Mouse (Mus musculus) adrenal gland, adult 18-20 months (tissue): ENCODE results near the gene Ctsw. TPM values are rescaled to one million over a fixed set of nuclear protein-coding genes. Genes with fewer than 3 reads are reported as not detected.
A peak's percentile ranks its signal among the peaks of the same experiment; 100 is the strongest.

ENCODE experiments used
- DNase-seq, 2 experiments: peaks; one replicate each; pipeline ENCODE4 v3.0.0; 2021 to 2022; ENCODE audit warnings: low spot score in 2 of 2
- total RNA-seq, 2 experiments: library from RNA; stranded (reverse); gene quantifications; 1 replicate in 1 of 2; 2 replicates in 1 of 2; pipeline ENCODE4 v1.2.3; 2021

Ctsw gene
- total RNA-seq, 2 experiments from 2014 or later, result 1.0 to 2.1 TPM

DNA sequence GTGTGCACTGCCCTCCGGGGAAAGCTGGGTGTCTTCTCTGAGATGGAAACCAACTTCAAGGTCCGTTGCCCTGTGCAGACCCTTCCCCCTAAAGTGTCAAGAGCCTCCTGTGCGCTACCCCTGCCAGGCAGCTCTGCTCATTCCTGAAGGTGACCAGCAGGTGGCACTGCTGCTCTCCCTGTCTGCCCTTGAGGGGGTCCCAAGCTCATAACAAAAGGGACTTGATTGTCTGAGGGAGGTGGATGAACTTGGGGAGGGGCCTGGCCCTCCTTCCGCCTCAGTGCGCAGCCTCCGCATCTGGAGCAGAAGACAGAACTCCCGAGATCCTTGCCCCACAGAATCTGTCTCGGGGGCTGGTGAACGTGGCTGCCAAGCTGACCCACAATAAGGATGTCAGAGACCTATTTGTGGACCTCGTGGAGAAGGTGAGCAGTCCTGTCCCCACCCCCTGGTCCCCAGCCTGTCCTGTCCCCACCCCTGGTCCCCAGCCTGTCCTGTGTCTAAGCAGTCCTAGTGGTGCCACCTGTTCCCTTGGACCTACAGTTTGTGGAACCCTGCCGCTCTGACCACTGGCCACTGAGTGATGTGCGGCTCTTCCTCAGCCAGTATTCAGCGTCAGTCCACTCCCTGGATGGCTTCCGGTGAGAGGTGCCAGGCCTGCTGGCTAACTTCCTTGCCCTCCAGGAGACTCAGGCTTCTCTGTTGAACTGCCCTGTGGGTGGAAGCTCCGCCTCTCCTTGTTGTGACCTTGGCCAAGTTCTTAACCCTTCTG is 4.3 kb downstream of the Ctsw start:
- peak; percentile 37 to 60 for DNase-seq

DNA sequence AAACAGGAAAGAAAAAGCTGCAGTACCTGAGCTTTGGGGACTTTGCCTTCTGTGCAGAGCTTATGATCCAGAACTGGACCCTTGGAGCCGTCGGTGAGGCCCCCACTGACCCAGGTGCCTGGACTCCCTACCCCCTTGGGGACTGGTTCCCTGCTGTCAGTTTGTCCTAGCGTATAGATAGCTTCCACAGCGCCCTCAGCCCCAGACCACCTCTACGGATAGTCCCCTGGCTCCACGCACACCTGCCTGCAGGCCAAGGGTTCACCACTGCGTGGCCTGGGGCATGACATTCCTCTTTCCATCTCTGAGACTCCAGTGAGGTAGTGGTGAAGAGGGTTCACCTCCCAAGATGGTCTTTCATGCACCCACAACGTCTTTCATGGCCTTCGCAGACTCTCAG is 5.1 kb downstream of the Ctsw start:
- DNase-seq, result no peak

DNA sequence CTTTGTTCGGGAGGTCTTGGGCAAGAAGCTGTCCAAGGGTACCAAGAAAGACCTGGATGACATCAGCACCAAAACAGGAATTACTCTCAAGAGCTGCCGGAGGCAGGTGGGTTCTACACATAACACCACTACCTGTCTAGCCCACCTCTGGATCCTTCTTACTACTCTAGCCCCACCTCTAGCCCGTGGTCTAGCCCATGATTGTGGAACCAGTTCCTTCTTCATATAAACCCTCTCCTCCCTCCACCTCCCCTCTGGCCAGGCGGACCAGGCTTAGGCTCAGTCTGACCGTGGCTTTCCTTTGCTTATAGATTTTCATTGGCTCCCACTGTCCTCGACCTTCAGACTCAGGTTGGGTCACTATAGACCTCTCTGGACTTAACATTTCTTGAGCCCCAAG is 6.9 kb downstream of the Ctsw start:
- no peak for DNase-seq

DNA sequence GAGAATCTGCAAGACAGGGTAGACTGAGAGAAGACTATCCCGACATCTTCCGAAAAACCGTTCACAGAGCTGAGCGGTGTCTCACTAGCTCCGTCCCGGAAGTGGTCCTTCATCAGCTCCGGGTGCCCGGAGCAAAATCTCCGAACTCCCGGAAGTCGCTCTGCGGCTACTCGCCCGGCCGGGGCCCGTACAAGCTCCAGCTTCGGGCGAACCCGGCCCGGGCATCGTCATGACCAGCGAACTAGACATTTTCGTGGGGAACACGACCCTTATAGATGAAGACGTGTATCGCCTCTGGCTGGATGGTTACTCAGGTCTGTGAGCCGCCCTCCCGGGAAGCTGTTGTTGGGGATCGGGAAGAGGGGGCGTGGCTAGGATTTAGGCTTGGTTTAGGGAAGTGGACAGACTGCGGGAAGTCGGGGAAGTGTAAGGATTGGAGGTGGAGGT is 7.8 kb downstream of the Ctsw start, which contains the start of gene Fibp:
Gene Fibp (plus strand): TSS at position 151 of the 447 bp plus-strand sequence.
- peak; percentile 82 to 84 for DNase-seq

DNA sequence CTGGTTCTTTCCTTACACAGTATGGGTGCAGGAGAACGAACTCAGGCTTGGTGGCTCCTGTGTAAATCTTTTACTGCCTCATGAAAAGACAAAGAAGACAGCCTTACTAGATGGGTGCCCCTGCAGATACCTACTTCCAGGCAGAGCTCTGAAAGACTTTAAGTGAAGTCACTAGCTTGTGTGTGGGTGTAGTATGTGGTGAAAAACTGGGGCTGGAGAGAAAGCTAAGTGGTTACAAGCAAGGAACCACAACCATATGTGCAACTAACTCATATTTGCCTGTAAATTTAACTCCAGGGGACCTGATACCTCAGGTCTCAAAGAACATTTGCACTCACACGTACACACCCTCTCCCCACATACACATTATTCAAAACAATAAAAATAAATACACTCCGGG is 8.4 kb downstream of the Ctsw start:
- DNase-seq, result no peak

DNA sequence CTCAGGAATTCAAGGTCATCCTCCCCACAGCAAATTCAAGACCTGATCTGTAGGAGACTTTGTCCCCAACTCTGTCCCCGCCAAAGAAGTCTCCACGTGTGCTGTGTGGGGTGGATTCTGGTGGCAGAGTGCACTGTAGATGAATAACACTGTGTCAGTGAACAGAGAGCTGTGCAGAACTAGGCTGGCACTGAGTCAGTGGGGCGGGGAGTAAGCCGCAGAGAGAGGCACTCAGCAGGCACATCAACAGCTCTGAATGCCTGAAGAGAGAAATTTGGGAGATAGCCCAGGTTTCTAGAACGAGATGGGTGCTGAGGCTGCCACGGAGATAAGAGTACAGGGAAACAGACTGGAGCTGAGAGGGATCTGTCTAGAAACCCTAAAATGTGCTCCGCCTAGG is 9.3 kb downstream of the Ctsw start:
- no peak for DNase-seq

DNA sequence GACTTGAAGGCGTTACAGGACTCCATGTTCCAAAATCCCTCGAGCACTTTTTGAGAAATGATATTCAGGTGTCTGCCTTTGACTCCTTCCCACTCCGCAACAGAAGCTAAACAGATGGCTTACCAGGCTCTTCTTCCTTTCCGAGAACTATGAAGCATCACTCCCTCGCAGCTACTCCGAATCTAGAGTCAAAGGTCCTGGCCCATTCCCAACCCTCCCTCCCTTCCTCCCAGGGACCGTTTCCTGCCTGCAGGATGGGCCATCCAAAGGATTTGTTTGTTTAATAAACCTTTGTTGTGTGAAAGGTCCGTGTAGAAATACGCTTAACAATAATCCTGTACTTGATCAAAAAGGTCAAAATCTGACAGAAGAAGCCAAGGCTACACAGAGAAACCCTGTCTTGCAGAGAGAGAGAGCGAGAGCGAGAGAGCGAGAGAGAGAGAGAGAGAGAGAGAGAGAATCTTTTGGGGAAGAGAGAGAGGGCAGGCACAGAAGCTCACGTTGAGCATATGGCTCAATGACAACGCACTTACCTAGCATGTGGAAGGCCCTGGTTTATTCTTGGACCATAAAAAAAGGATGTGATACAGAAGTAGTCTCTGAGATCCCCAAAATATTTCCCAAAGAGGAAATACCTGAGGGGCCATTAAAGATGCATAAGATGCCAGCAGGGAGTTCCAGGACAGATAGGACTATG is 10.4 kb downstream of the Ctsw start, which contains the start of gene Ccdc85b:
Gene Ccdc85b (minus strand): TSS at position 149 of the 697 bp plus-strand sequence.
- DNase-seq, result no peak

DNA sequence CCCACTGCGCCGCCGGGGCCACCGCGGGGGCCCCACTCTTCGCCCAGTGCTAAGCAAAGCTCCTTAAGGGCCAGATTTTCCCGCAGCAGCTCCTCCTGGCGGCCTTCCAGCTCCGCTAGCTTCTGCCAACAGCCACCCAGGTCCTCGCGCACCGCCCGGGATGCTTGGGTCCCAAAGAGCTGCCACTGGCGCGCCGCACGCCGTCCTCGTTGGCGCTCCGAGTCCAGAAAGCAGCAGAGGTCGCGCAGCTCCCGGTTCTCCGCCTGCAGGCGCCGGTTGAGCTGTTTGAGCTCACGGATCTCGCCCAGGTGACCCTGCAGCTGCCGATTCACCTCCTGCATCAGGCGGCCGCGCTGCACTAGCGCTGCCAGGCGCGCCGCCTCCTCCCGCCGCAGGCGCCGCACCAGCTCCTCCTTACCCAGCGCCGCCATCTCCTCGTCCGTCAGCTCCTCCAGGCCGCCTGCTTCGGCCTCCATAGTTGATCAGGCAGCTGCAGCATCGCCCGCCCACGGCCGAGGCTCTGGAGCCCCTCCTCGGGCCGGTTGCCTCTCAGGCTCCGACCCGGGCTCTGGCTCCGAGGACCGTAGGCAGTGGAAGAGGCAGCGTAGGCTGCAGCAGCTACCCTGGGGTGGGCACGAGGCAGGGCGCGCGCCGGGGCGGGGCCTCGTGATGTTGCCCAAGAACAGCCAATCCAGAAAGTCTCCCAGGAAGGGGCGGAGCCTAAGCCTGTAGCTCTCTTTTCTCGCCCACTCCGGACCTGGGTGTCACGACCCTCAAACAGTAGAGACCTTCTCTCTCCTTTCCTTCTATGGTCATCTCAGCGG is 11.2 kb downstream of the Ctsw start:
- peak; percentile 93 to 94 for DNase-seq

DNA sequence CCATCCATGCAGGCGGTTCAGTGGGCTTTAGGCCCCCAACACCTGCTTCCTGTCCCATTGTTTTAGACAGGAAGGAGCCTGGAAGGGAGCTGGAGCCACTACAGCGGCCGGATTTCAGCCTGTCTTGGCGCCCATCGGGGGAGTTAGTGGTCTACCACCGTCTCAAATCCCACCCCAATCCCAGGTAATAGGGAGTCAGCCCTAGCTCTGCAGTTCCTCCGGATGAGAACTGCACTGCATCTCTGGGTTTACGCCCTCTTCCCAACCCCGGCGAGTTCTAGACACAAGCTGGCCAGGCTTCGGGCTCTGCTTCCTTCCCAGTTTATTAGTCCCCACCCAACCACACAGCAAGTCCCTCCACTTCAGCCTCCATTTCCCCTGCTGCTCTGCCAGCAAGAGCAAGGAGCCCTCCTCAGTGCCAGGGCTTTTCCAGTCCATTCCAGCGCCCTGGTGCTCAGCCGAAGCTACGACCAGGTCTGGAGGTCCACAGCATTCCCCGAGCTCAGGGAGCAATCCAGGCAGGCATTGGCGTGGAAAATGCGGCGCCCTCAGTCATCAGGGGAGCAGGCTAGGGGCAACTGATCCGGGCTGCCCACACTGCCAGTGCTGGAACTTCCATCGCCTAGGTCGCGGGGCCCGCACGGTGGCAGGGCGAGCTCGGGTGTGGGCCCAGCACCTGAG is 11.9 kb downstream of the Ctsw start:
- DNase-seq, result no peak

DNA sequence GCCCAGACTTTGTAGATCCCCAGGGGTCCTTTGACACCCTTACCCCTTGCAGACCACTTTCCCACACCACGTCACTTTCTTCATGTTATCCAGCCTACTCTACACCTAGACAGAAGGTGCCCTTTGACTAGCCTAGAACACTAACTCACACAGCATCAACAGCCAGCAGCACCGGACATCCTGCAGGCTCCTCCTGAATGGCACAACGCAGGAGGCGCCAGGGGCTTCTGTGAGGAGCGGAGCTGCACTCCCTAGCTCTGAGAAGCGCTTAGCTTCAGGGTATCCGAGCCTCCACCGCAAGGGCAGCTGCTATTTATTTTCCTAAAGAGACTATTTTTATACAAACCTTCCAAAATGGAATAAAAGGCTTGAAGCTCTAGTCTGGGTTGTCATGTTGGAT is 12.7 kb downstream of the Ctsw start:
- DNase-seq, result no peak

DNA sequence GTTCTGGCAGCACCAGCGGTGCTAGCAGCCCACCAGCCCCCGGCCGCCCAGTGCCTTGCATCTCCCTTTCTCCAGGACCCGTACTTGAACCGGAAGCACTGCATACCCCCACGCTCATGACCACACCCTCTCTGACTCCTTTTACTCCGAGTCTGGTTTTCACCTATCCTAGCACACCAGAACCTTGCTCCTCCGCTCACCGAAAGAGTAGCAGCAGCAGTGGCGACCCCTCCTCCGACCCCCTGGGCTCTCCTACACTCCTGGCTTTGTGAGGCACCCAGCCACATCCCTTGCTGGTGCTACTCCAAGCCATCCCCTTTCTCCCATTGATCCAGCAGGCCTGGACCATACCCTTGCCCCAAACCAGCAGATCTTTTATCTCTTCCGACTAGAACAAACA is 13.3 kb downstream of the Ctsw start:
- no peak for DNase-seq

DNA sequence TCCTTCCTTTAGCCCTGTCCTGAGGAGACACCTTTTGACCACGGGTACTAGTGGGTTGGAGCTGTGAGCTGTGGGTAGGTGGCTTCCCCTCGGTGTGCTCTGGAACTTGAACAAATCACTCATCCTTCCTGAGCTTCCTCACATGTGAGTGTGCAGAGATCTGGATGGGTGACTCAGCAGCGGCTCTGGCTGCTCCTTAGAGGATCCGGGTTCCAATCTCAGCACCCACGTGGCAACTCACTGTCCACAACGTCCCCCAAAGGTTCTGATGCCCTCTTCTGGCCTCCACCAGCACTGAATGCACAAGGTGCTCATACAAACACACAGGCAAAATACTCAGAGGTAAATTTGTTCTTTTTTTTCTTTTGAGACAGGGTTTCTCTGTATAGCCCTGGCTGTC is 16.5 kb downstream of the Ctsw start:
- no peak for DNase-seq

DNA sequence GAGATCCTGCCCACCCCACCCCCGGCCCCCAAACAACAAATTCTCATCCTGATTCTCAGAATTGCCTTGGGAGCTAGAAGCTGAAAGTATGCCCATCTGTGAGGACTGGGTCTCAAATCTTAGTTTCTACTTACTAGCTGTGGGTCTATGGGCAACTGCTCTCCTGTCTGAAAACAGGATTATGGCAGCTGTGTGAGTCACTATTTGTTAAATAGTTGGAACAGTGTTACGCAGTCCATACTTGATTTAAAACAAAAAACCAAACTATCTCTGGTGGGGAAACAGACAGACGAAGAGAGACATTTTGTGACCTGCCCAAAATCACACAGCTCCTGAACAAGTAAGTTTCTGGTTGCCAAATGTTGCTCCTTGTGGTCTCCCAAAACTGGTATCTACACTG is 18.6 kb downstream of the Ctsw start:
- no peak for DNase-seq

DNA sequence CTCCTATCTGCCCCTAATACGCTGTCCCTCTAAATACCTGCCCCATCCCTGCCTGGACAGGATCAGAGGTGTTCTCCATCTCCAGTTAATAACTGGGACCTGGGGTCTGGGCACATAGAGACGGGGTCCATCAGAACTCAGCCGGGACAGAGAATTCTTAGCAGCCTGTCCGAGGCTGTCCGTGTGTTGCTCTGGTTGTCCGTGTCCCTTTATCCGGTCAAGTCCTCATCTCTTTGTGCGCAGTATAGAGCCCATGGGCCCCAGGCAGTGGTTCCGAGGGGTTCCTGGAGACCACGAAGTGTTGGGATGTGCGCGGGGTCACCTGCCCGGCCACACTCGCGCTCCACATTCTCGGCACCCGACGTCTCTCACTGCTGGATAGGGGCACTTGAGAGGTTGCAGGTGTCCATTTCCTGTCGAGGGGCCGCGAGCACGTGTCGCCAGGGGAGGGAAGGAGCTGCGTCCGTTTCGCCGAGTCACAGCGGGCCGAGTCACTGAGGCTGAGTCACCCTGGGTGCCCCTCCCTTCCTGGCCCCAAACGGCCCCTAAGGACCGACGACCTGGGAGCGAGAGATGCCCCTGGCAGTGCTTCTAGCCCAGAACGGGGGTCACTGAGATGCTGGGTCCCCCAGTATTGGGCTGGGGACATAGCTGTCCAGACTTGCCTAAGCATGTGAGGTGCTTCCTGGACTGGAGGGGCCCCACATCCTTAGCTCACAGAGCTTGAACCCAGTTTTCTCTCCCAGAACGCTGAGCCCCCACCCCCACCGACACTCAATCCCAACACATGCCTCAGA is 19.8 kb downstream of the Ctsw start:
- peak; percentile 40 to 49 for DNase-seq

DNA sequence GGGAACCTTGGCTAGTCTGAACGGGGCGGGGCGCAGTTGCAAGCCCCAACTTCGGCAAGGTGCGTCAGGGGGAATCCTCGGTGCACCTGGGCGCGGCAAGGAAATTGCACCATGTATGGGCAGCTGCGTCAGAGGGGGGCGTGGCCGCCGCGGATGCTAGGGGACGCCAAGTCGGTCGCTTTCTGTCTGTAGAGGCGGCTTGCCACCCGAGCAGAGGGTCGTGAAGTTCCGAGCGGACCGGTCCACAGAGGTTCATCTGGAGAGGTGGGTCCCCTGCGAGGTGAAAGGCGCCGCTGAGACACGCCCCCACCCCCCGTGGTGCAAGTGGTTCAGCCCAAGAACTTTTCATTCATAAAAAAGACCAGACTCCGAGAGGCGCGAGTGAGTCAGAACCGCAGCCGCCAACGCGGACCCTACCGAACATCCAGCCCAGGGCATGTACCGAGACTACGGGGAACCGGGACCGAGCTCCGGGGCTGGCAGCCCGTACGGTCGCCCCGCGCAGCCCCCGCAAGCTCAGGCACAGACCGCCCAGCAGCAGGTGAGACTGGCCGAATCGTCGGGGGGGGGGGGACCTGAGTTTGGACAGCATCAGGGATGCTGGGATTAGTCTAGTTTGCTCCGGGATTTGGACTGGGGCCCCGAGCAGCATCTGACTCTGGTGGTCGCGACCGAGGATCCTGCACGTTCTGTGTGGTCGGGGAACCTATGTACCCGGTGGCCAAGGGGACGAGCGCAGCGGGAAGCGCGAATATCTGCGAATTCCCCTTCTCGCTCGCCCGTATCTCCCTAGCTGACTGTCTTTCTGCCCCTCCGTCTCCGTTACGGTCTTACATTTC is 20.6 kb downstream of the Ctsw start, which contains the start of gene Fosl1:
Gene Fosl1 (plus strand): TSS at position 33 of the 839 bp plus-strand sequence.
- DNase-seq, result peak; percentile 66 to 78

DNA sequence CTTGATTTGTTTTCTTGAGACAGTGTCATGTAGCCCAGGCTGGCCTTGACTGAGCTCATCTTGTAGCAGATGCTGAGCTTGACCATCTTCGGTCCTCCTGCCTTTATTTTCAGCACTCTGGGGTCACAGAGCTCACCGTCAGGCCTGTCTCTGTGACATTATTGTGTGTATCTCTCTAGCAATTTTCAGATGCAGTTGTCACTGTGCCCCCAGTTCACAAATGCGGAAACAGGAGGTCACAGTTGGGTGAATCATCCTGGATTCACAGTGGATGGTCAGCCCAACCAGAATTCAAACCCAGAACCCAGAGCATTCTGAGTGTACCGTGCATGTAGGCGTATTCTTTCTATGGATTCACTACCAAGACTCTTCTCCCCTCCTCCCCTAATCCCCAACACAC is 22.6 kb downstream of the Ctsw start:
- DNase-seq, result no peak

DNA sequence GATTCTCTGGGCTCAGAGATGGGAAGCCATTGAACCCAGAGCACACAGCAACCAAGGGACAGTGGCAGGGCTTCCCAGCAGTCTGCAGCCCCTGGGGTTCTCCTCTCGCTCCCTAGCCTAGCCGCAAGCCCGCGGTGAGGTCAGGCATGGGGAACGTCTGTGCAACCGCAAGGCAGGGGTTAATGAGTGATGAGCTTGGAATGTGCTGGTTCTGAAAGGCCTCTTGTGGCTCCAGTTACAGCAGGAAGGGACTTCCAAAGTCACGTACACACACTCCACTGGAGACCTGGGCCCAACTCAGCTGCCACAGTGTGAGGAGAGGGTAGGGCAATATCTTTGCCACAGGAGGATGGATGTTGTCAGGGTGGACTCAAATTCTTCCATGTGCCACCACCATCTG is 23.4 kb downstream of the Ctsw start:
- DNase-seq, result no peak

DNA sequence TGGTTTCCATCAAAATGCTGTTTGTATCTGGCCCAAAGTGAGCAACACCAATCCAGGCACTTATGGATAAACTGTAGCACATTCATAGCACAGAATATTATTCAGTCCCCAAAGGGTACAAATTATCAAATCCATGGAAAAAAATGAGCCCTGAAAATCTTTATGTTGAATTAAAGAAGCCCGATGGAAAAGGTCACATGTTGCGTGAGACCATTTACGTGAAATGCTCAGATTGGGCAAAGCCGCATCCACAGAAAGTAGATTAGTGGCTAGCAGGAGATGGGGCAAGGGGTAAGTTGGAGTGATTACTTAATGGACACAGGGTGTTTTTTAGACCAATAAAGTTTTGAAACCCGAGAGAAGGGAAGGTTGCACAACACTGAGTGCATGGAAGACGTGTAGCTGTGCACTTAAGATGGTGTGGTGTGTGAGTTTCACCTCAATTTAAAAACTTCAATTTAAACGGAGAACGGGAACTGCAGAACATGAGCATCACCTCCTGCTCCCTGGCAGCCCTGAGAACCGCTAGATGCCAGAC is 23.9 kb downstream of the Ctsw start:
- no peak for DNase-seq

DNA sequence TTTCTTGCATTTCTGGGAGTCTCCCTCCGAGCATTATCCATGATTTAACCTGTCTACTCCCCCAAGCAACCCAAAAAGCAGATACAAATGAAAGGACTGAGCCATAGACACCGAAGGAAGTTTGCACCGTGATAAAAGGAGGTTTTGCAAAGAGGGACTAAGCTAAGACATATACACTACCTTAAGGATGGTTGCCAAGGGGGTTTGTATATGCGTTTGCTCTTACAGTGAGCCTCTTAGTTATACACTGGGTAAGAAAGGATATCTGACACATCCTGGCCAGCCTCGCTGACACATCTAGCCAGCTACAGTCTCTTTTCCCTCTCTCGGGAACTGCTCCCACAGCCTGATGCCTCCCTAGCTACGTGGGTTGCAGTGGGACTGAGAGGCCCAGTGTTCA is 34.4 kb downstream of the Ctsw start:
- DNase-seq, result no peak
